Mouse (Mus musculus): Measurements from ENCODE around the gene Ooep. TPM values are rescaled to one million over a fixed set of nuclear protein-coding genes. Genes with fewer than 3 reads are reported as not detected.
"Not testable (repeated sequence)": the region's sequence is repeated elsewhere in the genome, so short reads cannot be mapped to it uniquely, and the experiment has no call there.

Gene Ooep
- total RNA-seq, 2 experiments from 2014 or later = not detected

- no peak for TF ChIP-seq CTCF (IDR thresholded peaks at IDR 0.05)
Observed at GRCm38 (mm10) chr9:78360484-78360872, 18.0 kb downstream of the Ooep start.

GRCm38 (mm10) chr9:78359750-78360483 lies 18.6 kb downstream of the Ooep start:
- no peak overlapping the region for H3K27ac ChIP-seq
- intact Hi-C loops (cut with DNase I) = loop anchor here (10.0 kb wide), 1 partner anchor 195 kb away; no protein-coding TSS in a partner anchor
- no peak for TF ChIP-seq CTCF (IDR thresholded peaks at IDR 0.05)
- no peak for DNase-seq
- H3K4me3 ChIP-seq = no peak overlapping the region

More at GRCm38 (mm10) chr9:78360484-78360872, 18.0 kb downstream of the Ooep start:
- DNase-seq = no peak
- intact Hi-C loops (cut with DNase I) = no loop called here
- no peak overlapping the region for H3K27ac ChIP-seq
- H3K4me3 ChIP-seq = no peak overlapping the region

- DNase-seq = peak; percentile 66
- intact Hi-C loops (cut with DNase I) = loop anchor here (10.0 kb wide), 1 partner anchor 197 kb away; no protein-coding TSS in a partner anchor
- peak; percentile 75 for TF ChIP-seq CTCF (IDR thresholded peaks at IDR 0.05)
Observed at GRCm38 (mm10) chr9:78358053-78358452, 20.5 kb downstream of the Ooep start.

GRCm38 (mm10) chr9:78355611-78356010 lies 22.9 kb downstream of the Ooep start, which contains the start of gene Gsta2:
Gene Gsta2, minus strand, starts transcription at chr9:78355788.
- no peak within 1 kb of the TSS for H3K27ac ChIP-seq
- TF ChIP-seq CTCF (IDR thresholded peaks at IDR 0.05) = no peak
- DNase-seq = no peak
- intact Hi-C loops (cut with DNase I) = loop anchor here (10.0 kb wide), 1 partner anchor 199 kb away; no protein-coding TSS in a partner anchor
- no peak within 1 kb of the TSS for H3K4me3 ChIP-seq

More at GRCm38 (mm10) chr9:78358053-78358452, 20.5 kb downstream of the Ooep start:
- Histone ChIP-seq H3K4me3 (no peak overlapping the region), H3K27ac (no peak overlapping the region)

GRCm38 (mm10) chr9:78354665-78355578 lies 23.6 kb downstream of the Ooep start:
- no peak for DNase-seq
- no peak for TF ChIP-seq CTCF (IDR thresholded peaks at IDR 0.05)
- Histone ChIP-seq H3K4me3 (no peak overlapping the region), H3K27ac (no peak overlapping the region)
- intact Hi-C loops (cut with DNase I) = loop anchor here (10.0 kb wide), 1 partner anchor 200 kb away; no protein-coding TSS in a partner anchor

GRCm38 (mm10) chr9:78351504-78352220 lies 26.9 kb downstream of the Ooep start:
- H3K4me3 ChIP-seq = no peak overlapping the region
- DNase-seq = no peak
- intact Hi-C loops (cut with DNase I) = loop anchor here (10.0 kb wide), 1 partner anchor 203 kb away; no protein-coding TSS in a partner anchor
- TF ChIP-seq CTCF (IDR thresholded peaks at IDR 0.05) = no peak
- H3K27ac ChIP-seq = no peak overlapping the region

GRCm38 (mm10) chr9:78350007-78350406 lies 28.5 kb downstream of the Ooep start:
- not testable (repeated sequence) for DNase-seq, H3K27ac ChIP-seq, H3K4me3 ChIP-seq
- intact Hi-C loops (cut with DNase I) = loop anchor here (10.0 kb wide), 1 partner anchor 205 kb away; no protein-coding TSS in a partner anchor

- H3K27ac ChIP-seq; intact Hi-C loops (cut with DNase I); H3K4me3 ChIP-seq; DNase-seq: not testable (repeated sequence)
Observed at GRCm38 (mm10) chr9:78349141-78349540, 29.4 kb downstream of the Ooep start.

GRCm38 (mm10) chr9:78348206-78349004 lies 30.1 kb downstream of the Ooep start:
- H3K4me3 ChIP-seq; intact Hi-C loops (cut with DNase I); DNase-seq; H3K27ac ChIP-seq: not testable (repeated sequence)

GRCm38 (mm10) chr9:78347004-78347403 lies 31.5 kb downstream of the Ooep start:
- no peak overlapping the region for H3K27ac ChIP-seq
- no peak for TF ChIP-seq CTCF (IDR thresholded peaks at IDR 0.05)
- intact Hi-C loops (cut with DNase I) = no loop called here

GRCm38 (mm10) chr9:78345235-78345634 lies 33.3 kb downstream of the Ooep start:
- H3K27ac ChIP-seq; DNase-seq; intact Hi-C loops (cut with DNase I); H3K4me3 ChIP-seq: not testable (repeated sequence)

More at GRCm38 (mm10) chr9:78347004-78347403, 31.5 kb downstream of the Ooep start:
- no peak overlapping the region for H3K4me3 ChIP-seq
- DNase-seq = no peak

GRCm38 (mm10) chr9:78343055-78343454 lies 35.5 kb downstream of the Ooep start:
- H3K4me3 ChIP-seq; DNase-seq; H3K27ac ChIP-seq; intact Hi-C loops (cut with DNase I): not testable (repeated sequence)

GRCm38 (mm10) chr9:78342494-78342893 lies 36.0 kb downstream of the Ooep start:
- H3K27ac ChIP-seq; DNase-seq; intact Hi-C loops (cut with DNase I): not testable (repeated sequence)

More at GRCm38 (mm10) chr9:78342494-78342893, 36.0 kb downstream of the Ooep start:
- not testable (repeated sequence) for H3K4me3 ChIP-seq
